Mouse (Mus musculus) lung, adult 18-20 months (tissue): ENCODE results near the gene Lpp.

Experiments
- DNase-seq, 2 experiments: peaks; one replicate each; pipeline ENCODE4 v3.0.0; 2022; ENCODE audit warnings: mixed read lengths in 2 of 2

The Lpp gene

GRCm38 (mm10) chr16:24635381-24635919, 242.1 kb downstream of the Lpp start:
- no peak for DNase-seq

- DNase-seq, result no peak
These were observed 243.6 kb downstream of the Lpp start for GRCm38 (mm10) chr16:24636894-24637293.

- no peak for DNase-seq
These were observed 247.9 kb downstream of the Lpp start for GRCm38 (mm10) chr16:24641003-24641797.

GRCm38 (mm10) chr16:24643024-24643635, 249.8 kb downstream of the Lpp start:
- no peak for DNase-seq

- no peak for DNase-seq
These were observed 250.8 kb downstream of the Lpp start for GRCm38 (mm10) chr16:24644154-24644553.

GRCm38 (mm10) chr16:24644760-24645406, 251.6 kb downstream of the Lpp start:
- DNase-seq, result no peak

- DNase-seq, result no peak
These were observed 252.7 kb downstream of the Lpp start for GRCm38 (mm10) chr16:24645906-24646603.

GRCm38 (mm10) chr16:24651655-24652654, 258.6 kb downstream of the Lpp start:
- DNase-seq, result peak in 1 of 2 experiments; percentile 26

- DNase-seq, result no peak
These were observed 259.7 kb downstream of the Lpp start for GRCm38 (mm10) chr16:24653041-24653440.

- no peak for DNase-seq
These were observed 261.8 kb downstream of the Lpp start for GRCm38 (mm10) chr16:24655116-24655515.

- DNase-seq, result no peak
These were observed 262.7 kb downstream of the Lpp start for GRCm38 (mm10) chr16:24656026-24656425.

GRCm38 (mm10) chr16:24656752-24657151, 263.4 kb downstream of the Lpp start:
- no peak for DNase-seq

GRCm38 (mm10) chr16:24659049-24659448, 265.7 kb downstream of the Lpp start:
- no peak for DNase-seq

GRCm38 (mm10) chr16:24664131-24664530, 270.8 kb downstream of the Lpp start:
- no peak for DNase-seq

GRCm38 (mm10) chr16:24669718-24670460, 276.6 kb downstream of the Lpp start:
- no peak for DNase-seq

- no peak for DNase-seq
These were observed 285.6 kb downstream of the Lpp start for GRCm38 (mm10) chr16:24678942-24679341.

GRCm38 (mm10) chr16:24695062-24695461, 301.8 kb downstream of the Lpp start:
- DNase-seq, result no peak

GRCm38 (mm10) chr16:24704215-24704614, 310.9 kb downstream of the Lpp start:
- DNase-seq, result no peak

- DNase-seq, result no peak
These were observed 330.3 kb downstream of the Lpp start for GRCm38 (mm10) chr16:24723641-24724040.

GRCm38 (mm10) chr16:24732751-24733150, 339.4 kb downstream of the Lpp start:
- no peak for DNase-seq

GRCm38 (mm10) chr16:24733321-24733720, 340.0 kb downstream of the Lpp start:
- no peak for DNase-seq
